Mouse (Mus musculus): Measurements from ENCODE around the gene Acod1.

DNA sequence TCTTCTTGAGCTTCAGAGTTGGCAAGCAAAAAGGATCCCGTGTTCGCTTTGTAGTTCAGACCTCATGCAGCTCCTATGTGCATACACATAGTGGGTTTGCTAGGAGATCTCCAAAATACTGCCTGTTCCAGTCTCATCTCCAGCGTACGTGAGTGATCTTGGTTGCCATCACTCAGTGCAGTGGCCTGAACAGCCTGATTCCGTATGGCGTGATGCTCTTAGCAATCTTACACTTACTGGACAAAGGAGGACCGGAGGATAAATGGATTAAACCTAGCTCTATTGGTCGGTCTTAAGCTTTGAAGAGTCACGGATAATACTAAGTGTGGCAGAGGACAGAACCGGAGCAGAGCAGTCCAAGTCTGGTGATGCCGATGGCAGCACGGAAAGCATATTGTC, 22.7 kb downstream of the Acod1 start:
- TF ChIP-seq POLR2A (IDR thresholded peaks at IDR 0.05; ENCODE audit: insufficient read depth, low read depth, low read length) (no peak), EP300 (IDR thresholded peaks at IDR 0.05; ENCODE audit: insufficient read depth, low read depth, low read length) (no peak)

Data from heart, adult 2 months (tissue).